Mouse (Mus musculus) forebrain, embryonic 11.5 days (tissue): Measurements from ENCODE around the gene Btbd35f5. TPM values are rescaled to one million over a fixed set of nuclear protein-coding genes. Genes with fewer than 3 reads are reported as not detected.
"Not testable (repeated sequence)": the region's sequence is repeated elsewhere in the genome, so short reads cannot be mapped to it uniquely, and the experiment has no call there.

Experiments used
- ATAC-seq: fragments of 200-750 bp; cut with Nextera tagmentation; replicated peaks from 2 replicates; pipeline ENCODE4 v1.8.0; 2017; ENCODE audit warnings: moderate TSS enrichment; ENCODE audit not compliant: low FRiP score
- DNase-seq: peaks from one replicate; pipeline ENCODE4 v3.0.0-alpha.2; 2017; ENCODE audit warnings: low spot score
- H3K27ac ChIP-seq: fragments of 300-500 bp; sonication (generic); 2 replicates; pipeline ENCODE4 v1.5.1; 2014; ENCODE audit warnings: low read depth, low read length
- H3K27me3 ChIP-seq: fragments of 300-500 bp; sonication (generic); 2 replicates; pipeline ENCODE4 v1.6.1; 2014; ENCODE audit warnings: mild to moderate bottlenecking, low read length, mixed read lengths; ENCODE audit not compliant: control insufficient read depth, insufficient read depth
- H3K36me3 ChIP-seq: fragments of 300-500 bp; sonication (generic); 2 replicates; pipeline ENCODE4 v1.6.1; 2014; ENCODE audit warnings: mild to moderate bottlenecking, low read length, moderate library complexity, mixed read lengths; ENCODE audit not compliant: control insufficient read depth, insufficient read depth
- H3K4me1 ChIP-seq: fragments of 300-500 bp; sonication (generic); replicated peaks from 2 replicates; pipeline ENCODE4 v1.6.1; 2014; ENCODE audit warnings: low read length, mixed read lengths; ENCODE audit not compliant: control insufficient read depth, insufficient read depth
- H3K4me2 ChIP-seq: fragments of 300-500 bp; sonication (generic); 2 replicates; pipeline ENCODE4 v1.6.1; 2014; ENCODE audit warnings: low read depth, mild to moderate bottlenecking, low read length, moderate library complexity, mixed read lengths; ENCODE audit not compliant: severe bottlenecking
- H3K4me3 ChIP-seq: fragments of 300-500 bp; sonication (generic); 2 replicates; pipeline ENCODE4 v1.5.1; 2014; ENCODE audit warnings: low read depth, low read length
- H3K9ac ChIP-seq: fragments of 300-500 bp; sonication (generic); 2 replicates; pipeline ENCODE4 v1.6.1; 2014; ENCODE audit warnings: low read length
- H3K9me3 ChIP-seq: fragments of 300-500 bp; sonication (generic); 2 replicates; pipeline ENCODE4 v1.6.1; 2016; ENCODE audit warnings: low read length, mixed read lengths; ENCODE audit not compliant: control insufficient read depth
- WGBS: fragments of 180-500 bp; shearing (Covaris S2); extraction: QIAGEN DNeasy Blood & Tissue Kit; methylation state at CpG from one replicate; pipeline ENCODE4 v1.1.7; 2014; 5-methylcytosine and 5-hydroxymethylcytosine counted together
- polyA plus RNA-seq: library from polyadenylated mRNA; unstranded; fragments of >200 nt; fragmentation: Nextera tagmentation; extraction: Ambion mirVana; gene quantifications from 2 replicates; pipeline ENCODE4 v1.2.1, GENCODE M21; 2014

Gene Btbd35f5
- polyA plus RNA-seq, result not detected in 2 replicates

DNA sequence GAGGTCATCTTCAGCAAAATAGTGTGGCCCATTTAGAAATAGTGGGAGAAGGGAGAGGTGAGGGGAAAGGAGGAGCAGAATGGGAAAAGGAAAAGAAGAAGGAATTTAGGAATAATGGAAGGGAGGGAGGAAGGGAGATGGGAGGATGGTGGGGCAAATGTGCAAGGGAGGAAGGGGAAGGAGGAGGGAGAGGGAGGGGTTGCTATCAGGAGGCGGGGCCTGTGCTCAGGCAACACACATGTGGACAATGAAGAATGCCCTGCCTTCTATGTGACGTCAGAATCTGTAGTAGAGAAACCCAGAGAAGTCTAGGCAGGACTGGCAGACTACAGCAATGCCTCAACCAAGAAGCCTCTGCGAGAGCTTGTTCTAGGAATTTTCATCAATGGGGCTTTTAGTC, at the start of gene Btbd35f5:
TSS of gene Btbd35f5 (plus strand) at position 301 of the 400 bp plus-strand sequence.
- no CpG with 5 or more reads among the region's 3 CpGs for WGBS
- H3K9me3 ChIP-seq, ATAC-seq: not testable (repeated sequence)

GRCm38 (mm10) chrX:32941468-32941867, 32.2 kb upstream of the Btbd35f5 start, which contains the start of gene Gm21789:
Gene Gm21789 (plus strand): TSS chrX:32941768.
- H3K4me3 ChIP-seq, H3K9me3 ChIP-seq, H3K36me3 ChIP-seq, H3K4me1 ChIP-seq, H3K4me2 ChIP-seq, H3K27me3 ChIP-seq, H3K27ac ChIP-seq, ATAC-seq, DNase-seq, H3K9ac ChIP-seq: not testable (repeated sequence)
- whole genome bisulfite sequencing, result no CpG with 5 or more reads among the region's 1 CpGs

More for the DNA sequence above, at the start of gene Btbd35f5:
- H3K36me3 ChIP-seq, H3K4me3 ChIP-seq, H3K27ac ChIP-seq, H3K27me3 ChIP-seq, H3K9ac ChIP-seq, H3K4me2 ChIP-seq, DNase-seq, H3K4me1 ChIP-seq: not testable (repeated sequence)

Other genes starting within 250 kb of the Btbd35f5 start
- not detected in 2 replicates for gene Btbd35f21, start 247.8 kb upstream of the Btbd35f5 start, polyA plus RNA-seq
- gene Btbd35f30, start 79.3 kb upstream of the Btbd35f5 start, polyA plus RNA-seq, result not detected in 2 replicates
- gene Gm21789, start 32.1 kb upstream of the Btbd35f5 start, polyA plus RNA-seq, result not detected in 2 replicates